Mouse (Mus musculus) midbrain, embryonic 15.5 days (tissue): Measurements from ENCODE around the gene Hoxc13. TPM values are rescaled to one million over a fixed set of nuclear protein-coding genes. Genes with fewer than 3 reads are reported as not detected.

ENCODE experiments used
- microRNA-seq: library from miRNA; unstranded; fragments of <30 nt; microRNA quantifications from one replicate; pipeline ENCODE4, GENCODE M21; 2016
- polyA plus RNA-seq: library from polyadenylated mRNA; unstranded; fragments of >200 nt; fragmentation: Nextera tagmentation; extraction: Ambion mirVana; gene quantifications from 2 replicates; pipeline ENCODE4 v1.2.1, GENCODE M21; 2015

Hoxc13 gene
- polyA plus RNA-seq, 1 experiment from 2014 or later = not detected

Small RNA genes within 50 kb of the gene (microRNA-seq; reads per million reads assigned to microRNA genes)
- gene Mir196a-2 = 1.1 reads per million

Other genes with a start within 250 kb of the Hoxc13 start
- 39.5 and 43.4 TPM in 2 replicates for gene Atp5g2, start 248.8 kb upstream of the Hoxc13 start, polyA plus RNA-seq
- gene Calcoco1, start 198.9 kb upstream of the Hoxc13 start, polyA plus RNA-seq = 41.9 and 43.0 TPM in 2 replicates
- not detected in 2 replicates for gene Hoxc12, start 15.7 kb downstream of the Hoxc13 start, polyA plus RNA-seq
- not detected in 2 replicates for gene Hoxc11, start 33.3 kb downstream of the Hoxc13 start, polyA plus RNA-seq
- gene Hoxc10, start 45.7 kb downstream of the Hoxc13 start, polyA plus RNA-seq = not detected in 2 replicates
- gene Hoxc5, start 46.3 kb downstream of the Hoxc13 start, polyA plus RNA-seq = 0.09 TPM in 1 of 2 replicates, not detected in the other
- not detected in 2 replicates for gene Hoxc9, start 55.3 kb downstream of the Hoxc13 start, polyA plus RNA-seq
- not detected in 2 replicates for gene Hoxc8, start 69.5 kb downstream of the Hoxc13 start, polyA plus RNA-seq
- not detected in 2 replicates for gene Hoxc6, start 77.2 kb downstream of the Hoxc13 start, polyA plus RNA-seq
- 0.08 TPM in 1 of 2 replicates, not detected in the other for gene Hoxc4, start 97.8 kb downstream of the Hoxc13 start, polyA plus RNA-seq
- 23.4 and 24.2 TPM in 2 replicates for gene Smug1, start 246.0 kb downstream of the Hoxc13 start, polyA plus RNA-seq